Mouse (Mus musculus): ENCODE measurements at regions not wholly inside any gene's neighbourhood (a gene's known extent, or its start where the extent isn't known, plus 50 kb on each side); places are given as distances from the start of the nearest gene placed in this dataset.

DNA sequence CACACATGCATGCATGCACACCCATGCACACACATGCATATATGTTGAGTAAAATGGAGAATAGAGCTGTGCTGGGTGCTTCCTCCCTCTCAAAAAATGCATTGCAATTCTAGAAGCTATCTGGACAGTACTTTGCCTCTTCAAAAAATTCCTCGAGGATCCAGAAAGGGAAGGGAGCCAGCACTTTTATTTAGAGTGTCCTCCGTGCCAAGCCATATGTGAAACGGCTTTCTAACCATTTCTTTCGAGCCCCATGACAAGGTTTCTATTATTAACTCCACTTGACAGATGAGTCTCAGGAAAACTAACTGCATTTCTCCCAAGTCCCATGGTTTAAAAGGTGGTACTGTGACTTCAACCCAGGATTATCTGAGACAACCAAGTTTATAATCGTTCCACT, 140.7 kb upstream of the Usp24 start:
- no peak for DNase-seq

DNA sequence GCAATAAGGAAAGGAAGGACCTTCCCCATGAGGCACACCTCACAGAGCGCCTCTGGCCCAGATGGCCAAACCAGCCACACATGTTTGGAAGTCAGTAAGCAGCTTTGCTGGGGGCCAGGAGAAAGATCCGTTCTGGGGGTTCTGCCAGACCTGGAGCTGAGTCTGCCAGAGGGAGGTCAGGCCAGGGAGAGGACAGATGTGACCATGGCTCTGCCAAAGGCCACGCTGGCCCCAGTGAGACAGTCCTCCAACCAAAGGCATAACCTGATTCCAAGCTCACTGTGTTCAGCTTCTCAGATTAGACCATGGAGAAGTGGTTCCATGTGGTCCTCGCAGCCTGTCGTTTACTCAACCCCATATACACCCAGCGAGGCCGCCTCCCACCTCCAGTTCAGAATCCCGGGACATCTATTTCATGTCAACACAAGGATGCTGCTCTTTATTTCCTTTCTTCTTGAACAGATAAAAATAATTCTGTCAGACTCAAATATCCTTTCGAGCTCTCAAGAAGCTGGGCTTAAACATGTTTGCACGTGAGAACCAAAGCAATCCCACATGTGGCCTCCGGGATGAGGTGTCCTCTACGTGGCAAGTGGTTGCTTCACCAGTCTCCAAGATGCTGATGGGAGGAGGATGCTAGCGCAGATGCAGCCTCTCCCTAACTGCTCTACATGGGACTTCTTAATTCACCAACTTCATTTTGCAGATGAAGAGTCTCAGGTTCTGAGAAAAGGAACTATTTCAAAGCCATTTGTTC, 130.1 kb upstream of the Usp24 start:
- DNase-seq = peak; percentile 34

DNA sequence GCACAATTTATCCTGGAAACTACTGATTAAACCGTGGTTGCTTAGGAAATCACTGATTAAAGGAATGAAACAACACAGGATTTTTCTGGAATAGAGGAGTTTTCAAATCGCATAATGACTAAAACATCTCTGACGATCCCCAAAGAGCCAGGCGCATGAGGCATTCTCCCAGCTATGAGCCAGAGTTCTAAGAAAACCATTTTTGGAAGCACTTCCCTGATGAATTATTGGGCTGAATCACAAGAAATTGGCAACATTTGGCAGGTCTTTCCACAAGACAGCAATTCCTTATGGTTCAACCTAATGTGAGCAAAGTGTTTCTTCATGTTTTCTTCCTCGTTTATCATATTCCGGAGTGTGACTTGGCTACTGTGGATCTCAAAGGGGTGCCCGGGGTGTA, 129.3 kb upstream of the Usp24 start:
- DNase-seq = no peak

DNA sequence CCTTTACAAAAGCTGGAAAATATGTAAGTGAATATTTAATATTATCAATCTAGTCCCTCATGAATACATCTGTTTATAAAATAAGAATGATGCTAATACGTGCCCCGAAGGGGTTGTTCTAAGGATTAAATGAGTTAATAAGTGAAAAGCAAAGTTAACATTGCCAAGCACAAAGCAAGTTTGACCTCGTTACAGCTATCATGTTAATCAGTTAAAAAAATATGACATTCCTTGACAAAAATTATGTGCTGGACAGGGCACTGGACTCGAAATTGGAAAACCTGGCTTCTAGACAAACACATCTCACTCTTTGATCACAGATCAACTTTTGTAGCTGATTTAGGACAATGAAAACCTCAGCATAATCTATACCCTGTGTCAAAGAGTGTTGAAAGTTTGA, 125.8 kb upstream of the Usp24 start:
- no peak for DNase-seq

DNA sequence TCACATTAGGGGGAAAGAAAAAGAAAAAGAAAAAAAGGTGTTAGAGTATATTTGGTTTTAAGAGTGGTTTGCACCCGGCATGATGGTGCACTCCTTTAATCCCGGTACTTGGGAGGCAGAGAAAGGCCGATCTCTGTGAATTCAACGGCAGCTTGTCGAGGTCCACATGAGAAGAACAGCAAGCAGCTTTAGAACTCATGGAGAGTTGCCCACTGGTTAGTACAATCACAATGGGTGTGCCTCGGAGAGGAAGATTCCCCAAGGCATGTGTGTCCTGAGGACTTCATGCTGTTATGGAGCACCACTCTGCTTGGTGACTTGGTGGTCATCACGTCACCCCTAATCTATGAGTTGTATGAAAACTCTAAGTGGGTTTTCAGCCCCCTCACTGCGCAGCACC, 124.7 kb upstream of the Usp24 start:
- DNase-seq = no peak

DNA sequence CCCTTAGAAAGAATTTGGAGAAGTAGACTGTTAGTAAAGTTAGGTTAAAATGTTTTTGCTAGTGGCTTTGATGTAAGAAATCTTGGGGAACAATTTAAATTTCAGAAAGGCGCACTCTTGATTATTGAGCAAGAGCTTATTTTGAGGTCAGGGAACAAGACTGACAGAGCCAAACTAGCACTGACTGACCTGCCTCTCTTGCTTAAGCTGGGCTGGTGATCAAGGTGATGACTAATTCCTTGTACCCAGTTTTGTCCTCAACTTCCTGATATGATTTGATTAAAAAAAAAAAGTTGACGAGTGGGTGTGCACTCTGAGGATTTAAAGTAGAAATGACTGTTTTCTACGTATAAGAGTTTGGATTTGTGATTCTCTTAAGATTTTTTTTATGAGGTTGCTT, 124.2 kb upstream of the Usp24 start:
- no peak for DNase-seq

DNA sequence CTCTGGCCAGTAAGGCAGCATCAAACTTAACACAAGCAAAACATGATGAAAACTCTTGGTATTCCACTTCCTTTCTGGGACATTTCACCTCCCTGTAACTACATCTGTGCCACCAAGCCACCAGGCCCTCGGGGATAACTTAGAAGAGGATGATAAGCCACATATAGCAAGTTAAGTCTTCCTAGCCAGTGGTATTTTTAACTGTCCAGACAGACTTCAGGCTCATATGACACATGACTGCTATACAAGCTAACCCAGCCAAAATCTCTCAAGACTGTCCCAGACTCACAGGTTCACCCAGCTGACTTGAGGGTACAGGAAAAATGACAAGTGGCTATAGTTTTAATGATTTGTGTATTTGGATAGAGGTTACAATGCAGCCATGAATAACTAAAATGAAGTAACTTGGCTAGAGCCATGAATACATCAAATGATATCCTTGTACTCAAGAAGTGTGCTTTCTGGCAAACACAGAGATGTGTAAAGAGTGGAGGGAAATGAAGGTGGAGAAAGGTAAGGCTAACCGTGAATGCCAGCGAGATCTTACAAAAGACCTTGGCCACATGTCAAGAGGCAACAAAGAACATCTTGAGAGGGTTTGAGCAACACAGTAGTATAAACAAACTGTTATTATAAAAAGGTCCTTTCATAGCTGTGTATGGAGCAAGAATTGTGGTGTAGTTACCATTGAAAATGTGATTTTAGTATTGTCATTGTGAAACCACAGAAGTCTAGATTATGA, 122.6 kb upstream of the Usp24 start:
- DNase-seq = no peak

DNA sequence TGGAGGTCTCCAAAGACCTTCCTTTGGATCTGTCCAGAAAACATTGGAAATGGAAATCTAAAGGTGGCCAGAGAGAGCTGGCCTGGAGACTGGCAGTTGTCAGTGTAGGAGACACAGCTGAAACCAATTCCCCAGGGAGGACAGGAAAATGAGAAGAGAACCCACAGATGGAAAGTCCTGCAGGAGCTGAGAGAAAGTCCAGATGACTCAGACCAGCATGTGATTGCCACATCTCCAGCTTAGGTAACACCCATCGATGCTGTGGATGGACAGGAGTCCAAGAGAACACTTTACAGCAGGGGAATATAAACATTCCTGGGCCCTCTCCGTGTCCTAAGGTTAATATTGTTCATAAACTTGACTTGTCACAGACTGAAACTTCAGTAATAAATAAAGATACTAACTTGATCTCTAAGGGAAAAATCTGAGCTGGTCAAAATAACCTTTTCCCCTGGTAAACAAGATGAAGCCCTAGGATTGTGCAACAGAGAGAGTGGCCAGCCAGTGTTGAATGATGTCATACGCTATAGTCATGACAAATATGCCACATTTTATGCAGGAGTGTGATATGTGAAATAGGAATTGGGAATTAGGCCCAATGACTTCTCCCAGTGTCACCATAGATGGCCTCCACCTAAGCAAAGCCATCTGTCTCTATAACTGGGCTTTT, 120.4 kb upstream of the Usp24 start:
- no peak for DNase-seq

DNA sequence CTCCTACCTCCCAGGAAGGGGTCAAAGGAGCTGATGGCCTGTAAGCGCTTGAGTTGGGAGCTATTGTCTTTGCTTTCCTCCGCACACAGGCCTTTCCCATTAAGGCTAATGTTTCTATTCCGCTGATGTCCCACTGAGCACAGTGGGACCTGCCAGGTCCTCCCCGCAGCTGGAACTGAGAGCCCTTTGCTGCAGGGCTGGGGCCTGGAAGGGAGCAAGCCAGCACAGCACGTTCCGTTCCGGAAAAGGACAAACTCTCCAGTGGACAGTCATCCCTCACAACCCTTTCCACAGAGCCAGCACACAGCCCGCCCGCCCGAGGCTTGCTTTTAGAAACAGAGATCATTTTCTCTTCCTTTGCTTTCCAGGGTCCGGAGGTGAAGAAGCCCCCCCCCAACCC, 116.2 kb upstream of the Usp24 start:
- peak; percentile 18 for DNase-seq

DNA sequence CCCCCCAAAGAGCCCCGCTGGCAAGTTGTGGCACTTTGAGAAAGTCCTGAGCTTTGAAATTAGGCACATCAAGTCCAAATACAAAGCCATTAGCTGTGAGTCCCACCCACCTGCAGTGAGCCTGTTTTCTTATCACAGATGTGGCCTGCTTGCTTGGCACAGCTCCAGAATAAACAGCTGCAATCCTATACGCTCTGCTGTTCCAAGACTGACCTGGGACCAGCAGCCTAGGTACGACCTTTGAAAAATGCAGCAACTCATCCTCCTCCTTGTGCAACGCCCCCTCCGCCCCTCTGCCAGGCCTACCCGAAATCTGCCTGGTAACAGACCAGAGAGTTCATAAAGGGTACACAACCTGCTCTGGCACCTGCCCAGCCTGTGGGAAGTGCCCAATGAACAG, 115.8 kb upstream of the Usp24 start:
- DNase-seq = no peak

DNA sequence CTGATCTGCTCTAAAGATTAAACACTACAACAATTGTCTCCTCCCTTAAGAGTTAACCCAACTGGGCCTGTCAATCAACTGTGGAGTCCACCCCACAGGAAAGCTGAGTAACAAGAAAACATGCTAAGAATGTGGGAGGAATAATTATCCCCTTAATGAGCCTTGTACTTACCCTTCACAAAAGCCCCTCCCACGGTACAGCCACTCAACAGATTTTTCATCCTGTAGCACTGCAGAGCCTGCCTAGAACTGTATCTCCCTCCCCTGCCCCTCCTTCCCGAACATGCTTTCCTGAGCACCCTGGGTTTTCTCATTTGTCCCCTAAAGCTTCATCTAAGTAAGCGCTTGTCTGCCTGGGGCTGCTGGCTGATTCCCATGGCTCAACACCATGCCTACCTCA, 113.5 kb upstream of the Usp24 start:
- no peak for DNase-seq

DNA sequence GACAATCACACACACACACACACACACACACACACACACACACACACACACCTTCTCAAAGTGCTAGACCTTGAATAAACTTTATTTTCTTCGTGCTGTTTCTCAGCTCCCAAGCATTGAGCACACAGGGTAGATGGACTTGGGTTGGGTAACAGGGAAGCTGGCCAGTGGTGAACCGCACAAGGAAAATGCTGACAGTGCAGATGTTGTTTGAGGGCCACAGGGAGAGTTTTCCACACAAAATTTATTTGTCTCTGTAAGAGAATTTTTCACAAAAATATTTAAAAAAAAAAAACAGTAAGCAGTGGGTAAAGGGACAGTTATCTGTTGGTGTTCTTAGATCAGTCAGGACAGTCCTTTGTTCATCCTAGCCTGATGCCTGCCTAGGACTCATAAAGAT, 110.8 kb upstream of the Usp24 start:
- DNase-seq = no peak

DNA sequence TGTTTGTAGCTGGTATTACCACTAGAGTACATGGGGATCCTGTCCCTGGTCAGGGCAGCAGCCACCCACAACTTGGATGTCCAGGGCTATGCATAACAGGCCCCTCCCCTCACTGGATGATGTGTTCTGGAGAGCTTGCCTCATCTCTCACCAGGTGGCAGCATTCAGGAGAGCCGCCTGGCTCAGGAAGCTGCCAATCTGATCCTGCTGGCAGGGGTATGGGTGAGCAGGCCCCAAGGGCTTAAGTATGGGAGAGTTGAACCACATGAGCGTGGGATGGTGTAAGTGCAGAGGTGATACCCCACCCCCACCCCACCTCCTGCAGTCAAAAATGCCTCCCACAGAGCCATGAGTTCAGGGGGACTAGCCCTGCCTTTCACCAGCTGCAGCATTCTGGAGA, 110.0 kb upstream of the Usp24 start:
- no peak for DNase-seq

DNA sequence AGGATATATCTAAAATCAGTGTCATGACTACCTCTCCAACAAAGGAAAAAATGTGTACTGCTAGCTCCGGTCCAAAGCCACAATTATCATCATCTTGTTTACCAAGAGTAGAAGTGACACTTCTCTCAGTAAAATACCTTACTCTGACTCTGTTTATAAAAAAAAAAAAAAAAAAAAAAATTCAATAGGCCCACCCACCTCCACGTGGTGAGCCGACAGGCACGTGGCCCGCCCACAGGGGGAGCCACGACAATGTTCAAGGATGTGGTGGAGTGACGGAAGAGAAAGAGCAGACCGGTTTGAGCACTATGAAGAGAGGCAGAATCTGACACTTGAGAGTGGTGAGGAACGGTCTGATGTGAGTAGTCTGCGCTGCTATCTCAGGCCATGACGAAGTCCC, 106.5 kb upstream of the Usp24 start:
- DNase-seq = no peak

DNA sequence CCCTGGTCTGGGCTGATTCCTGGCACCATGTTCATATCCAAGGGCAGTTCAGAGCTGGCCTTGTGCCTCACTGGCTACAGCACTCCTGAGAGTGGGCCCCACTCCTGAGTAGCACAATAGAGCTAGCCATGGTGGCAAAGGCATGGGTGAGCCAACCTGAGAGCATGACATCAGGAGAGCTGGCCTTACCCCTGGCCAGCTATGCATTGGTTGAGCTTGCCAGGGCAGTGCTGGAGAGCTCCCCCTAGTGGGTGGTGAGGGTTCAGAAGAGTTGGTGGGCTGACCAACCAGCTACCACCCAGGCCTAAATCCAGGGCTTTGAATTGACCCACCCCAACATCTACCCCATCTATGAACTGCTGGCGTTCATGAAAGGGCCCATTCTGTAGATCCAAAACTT, 106.0 kb upstream of the Usp24 start:
- peak; percentile 32 for DNase-seq

DNA sequence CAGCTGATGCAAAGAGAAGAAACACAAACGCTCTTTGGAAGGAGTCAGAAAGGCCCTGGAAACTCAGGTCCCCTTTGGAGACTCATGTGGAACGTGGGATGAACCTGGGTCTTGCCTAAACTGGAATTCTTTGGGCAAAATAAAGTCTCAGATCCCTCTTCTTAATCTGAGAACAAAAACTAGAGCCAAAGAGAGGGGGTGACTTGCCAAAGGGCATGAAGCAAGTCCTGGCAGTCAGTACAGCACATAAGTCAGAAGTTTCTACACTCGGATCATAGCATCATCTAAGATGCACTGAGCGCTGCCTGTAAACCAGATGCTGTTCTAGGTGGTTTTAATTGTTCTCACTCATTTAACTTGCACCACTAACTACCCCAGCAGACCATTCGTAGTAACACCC, 101.8 kb upstream of the Usp24 start:
- DNase-seq = no peak

DNA sequence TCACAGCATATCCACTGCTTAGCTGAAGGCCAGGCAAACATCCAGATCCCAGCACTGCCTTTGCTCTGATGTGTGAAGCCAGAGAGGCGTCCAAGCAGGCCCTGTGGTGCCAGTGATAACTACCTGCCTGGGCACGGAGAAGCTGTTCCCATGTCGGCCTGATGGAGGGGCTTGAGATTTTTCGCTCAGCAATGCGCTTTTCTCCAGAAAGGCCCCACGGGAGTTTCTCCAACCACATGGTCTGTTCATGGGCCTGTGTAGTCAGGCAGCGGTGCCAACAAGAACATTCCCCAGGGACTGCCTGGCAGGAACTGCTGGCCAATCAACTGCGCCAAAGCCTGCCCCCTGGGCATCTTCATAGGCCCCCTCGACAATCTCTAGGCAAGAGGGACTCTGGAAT, 95.4 kb upstream of the Usp24 start:
- DNase-seq = peak; percentile 31

DNA sequence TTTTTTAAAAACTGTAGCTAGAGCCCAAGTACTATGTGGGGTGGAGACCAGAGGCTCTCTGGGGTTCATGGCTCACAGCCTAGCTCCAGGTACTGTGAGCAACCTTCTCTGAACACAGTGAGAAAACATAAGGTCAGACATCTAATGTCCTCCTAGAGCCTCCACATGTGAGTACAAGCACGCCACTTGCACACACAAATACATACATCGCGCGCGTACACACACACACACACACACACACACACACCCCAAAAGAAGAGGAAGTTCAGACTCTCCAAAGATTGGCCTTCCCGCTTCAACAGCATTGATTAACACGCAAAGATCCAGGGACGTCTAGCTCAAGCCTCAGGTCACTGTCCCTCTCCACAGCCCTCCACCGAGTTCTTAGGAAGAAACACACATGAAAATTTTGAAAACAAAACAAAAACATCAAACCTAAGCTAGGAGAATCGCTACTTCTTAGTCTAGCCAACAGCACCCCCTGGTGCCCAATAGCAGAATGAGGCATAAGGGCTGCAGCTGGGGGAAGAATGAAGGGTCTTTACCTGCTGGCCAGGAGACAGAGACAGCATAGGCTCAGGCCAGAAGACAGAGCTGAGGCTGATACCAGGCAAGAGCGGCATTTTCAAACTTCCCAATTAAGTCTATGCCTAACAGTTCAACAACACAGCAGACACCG, 90.7 kb upstream of the Usp24 start:
- peak; percentile 60 for DNase-seq

DNA sequence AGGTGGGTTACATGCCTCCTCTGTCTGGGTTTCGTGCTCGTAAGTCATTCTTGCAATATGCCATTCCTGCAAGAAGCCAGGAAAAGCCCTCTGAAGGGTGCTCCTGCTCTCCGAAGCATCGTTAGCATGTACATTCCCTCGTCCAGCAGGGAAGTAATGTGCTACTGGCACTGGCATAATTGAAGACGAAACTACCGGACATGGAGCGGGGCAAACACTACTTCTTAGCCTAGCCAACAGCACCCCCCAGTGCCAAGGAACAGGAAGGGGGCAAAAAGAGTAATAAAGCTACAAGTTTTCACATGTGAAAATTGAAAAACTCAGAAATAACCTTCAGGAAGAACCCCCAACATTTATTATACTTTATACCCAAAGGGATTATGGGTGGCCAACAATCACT, 88.6 kb upstream of the Usp24 start:
- no peak for DNase-seq

DNA sequence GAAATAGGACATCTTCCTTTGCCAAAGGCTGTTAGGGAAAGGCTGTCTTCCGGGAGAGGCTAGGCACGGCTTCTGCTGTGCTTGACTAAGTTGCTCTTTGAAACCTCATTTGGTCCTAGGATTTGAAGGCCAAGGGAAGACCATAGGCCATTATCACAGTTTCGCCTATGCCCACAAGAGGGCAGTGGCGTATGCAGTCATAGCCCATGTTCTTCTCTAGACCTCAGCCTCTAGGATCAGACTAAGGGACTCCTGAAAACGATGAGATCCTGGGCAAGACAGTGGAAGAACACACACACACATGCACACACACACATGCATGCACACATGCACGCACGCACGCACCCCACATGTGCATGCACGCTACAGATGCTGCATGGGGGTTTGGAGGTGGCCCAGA, 87.5 kb upstream of the Usp24 start:
- DNase-seq = peak; percentile 66

DNA sequence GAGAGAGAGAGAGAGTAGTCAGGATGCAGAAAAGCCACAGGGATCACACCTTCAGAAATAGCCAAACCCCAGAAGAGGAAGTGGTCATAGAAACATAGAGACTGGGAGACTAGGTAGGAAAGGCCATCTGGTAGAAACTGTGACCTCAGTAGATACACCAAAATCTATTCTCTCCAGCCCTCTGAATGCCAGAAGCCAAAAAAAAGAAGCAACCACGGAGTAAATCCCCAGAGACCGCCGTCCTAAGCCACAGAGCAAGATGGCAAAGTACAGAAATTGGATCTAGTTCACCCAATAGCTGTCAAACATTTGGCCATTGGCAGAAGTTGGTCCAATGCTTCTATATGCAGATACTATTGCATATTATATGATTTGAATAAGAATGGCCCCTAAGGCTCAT, 86.5 kb upstream of the Usp24 start:
- DNase-seq = no peak

DNA sequence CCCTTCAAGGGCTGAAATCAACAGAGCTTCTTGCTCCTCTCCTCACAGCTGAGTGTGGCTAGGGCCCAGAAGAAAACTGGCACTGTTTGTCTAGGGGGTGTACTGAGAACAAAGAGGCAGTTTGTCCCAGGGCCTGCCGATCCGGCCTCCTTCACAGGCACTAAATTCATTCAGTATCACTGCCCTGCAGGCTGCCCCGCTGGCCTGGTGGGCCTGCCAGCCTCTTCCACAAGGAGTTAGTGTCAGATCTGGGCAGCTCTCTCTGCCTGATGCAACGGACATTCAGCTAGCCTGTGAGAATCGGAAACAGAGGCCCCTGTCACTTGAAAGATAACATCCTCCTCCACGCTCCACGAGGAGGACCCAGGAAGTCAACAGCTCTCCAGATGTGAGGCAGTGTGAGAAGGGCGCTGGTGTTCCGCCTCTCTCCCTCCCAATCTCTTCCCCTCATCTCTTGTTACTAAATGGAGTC, 83.5 kb upstream of the Usp24 start:
- no peak for DNase-seq

DNA sequence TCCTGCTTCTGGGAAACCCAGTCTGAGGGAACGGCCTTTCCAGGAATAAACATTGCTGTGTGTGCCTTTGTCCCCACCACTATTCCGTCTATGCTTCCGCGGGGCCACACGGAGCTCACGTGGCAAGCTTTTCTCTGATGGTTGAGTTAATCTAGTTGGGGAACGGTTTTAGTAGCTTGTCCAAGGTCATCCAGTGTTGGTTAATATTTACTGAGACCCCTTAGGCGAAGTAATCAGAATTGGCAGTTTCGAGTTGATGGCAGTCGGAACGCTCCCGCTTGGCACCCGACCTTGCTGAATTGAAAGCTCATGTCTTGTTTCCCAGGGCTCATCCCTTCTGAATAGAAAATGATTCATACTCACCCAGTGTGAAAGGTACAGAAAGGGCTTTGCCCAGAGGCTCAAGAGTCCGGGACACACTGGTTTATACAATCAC, 71.6 kb upstream of the Usp24 start:
- no peak for DNase-seq

All from adrenal gland, postnatal 25 days (tissue).